Mouse (Mus musculus) testis, adult 2 months (tissue): Measurements from ENCODE around the gene Slc44a3. TPM values are rescaled to one million over a fixed set of nuclear protein-coding genes. Genes with fewer than 3 reads are reported as not detected.
A peak's percentile ranks its signal among the peaks of the same experiment; 100 is the strongest.

ENCODE experiments used
- H3K27ac ChIP-seq: fragments of 200-500 bp; 2 replicates; pipeline ENCODE4 v1.5.1; 2012; ENCODE audit warnings: low read depth, low read length; ENCODE audit not compliant: control insufficient read depth, insufficient read depth
- H3K27me3 ChIP-seq: fragments of 200-500 bp; 2 replicates; pipeline ENCODE4 v1.6.1; 2012; ENCODE audit warnings: mild to moderate bottlenecking, low read length, moderate library complexity; ENCODE audit not compliant: control insufficient read depth, insufficient read depth
- H3K36me3 ChIP-seq: fragments of 200-500 bp; 2 replicates; pipeline ENCODE4 v1.6.1; 2012; ENCODE audit warnings: mild to moderate bottlenecking, low read length; ENCODE audit not compliant: control insufficient read depth, insufficient read depth
- H3K4me1 ChIP-seq: fragments of 200-500 bp; 2 replicates; pipeline ENCODE4 v1.6.1; 2012; ENCODE audit warnings: low read length; ENCODE audit not compliant: control insufficient read depth, insufficient read depth
- H3K4me3 ChIP-seq: fragments of 200-500 bp; 2 replicates; pipeline ENCODE4 v1.5.1; 2012; ENCODE audit warnings: low read depth, mild to moderate bottlenecking, low read length, moderate library complexity, mixed read lengths; ENCODE audit not compliant: control insufficient read depth
- CTCF ChIP-seq: fragments of 200-500 bp; IDR thresholded peaks from 2 replicates; pipeline ENCODE4 v1.5.1; 2012; ENCODE audit warnings: low read depth, mild to moderate bottlenecking, inconsistent platforms, low read length, moderate library complexity; ENCODE audit not compliant: control insufficient read depth, insufficient read depth, insufficient replicate concordance
- POLR2A ChIP-seq: fragments of 200-500 bp; IDR thresholded peaks from 2 replicates; pipeline ENCODE4 v1.6.1; 2012; ENCODE audit warnings: low read depth, mild to moderate bottlenecking, inconsistent platforms, low read length, moderate library complexity; ENCODE audit not compliant: control insufficient read depth
- polyA plus RNA-seq: library from polyadenylated mRNA; depleted of rRNA; stranded (reverse); fragments of >200 nt; gene quantifications from 2 replicates; pipeline ENCODE4 v1.2.3, GENCODE M21; 2012

Slc44a3 gene
- polyA plus RNA-seq, 1 experiment = 1.4 TPM

- TF ChIP-seq POLR2A = no peak
- no peak for TF ChIP-seq CTCF
- H3K36me3 ChIP-seq = no peaks in the 10 kb centered on the region
- no peak overlapping the region for H3K4me3 ChIP-seq
- H3K27ac ChIP-seq = no peak overlapping the region
- H3K4me1 ChIP-seq = no peaks in the 10 kb centered on the region
- H3K27me3 ChIP-seq = no peaks in the 10 kb centered on the region
These were observed 10.5 kb downstream of the Slc44a3 start for GRCm38 (mm10) chr3:121521633-121522125.

GRCm38 (mm10) chr3:121521123-121521522 is 11.1 kb downstream of the Slc44a3 start:
- H3K4me3 ChIP-seq = no peak overlapping the region
- TF ChIP-seq POLR2A (no peak), CTCF (no peak)

GRCm38 (mm10) chr3:121517030-121517429 is 15.2 kb downstream of the Slc44a3 start:
- Histone ChIP-seq H3K4me3 (peak overlapping the region; percentile 79), H3K27me3 (no peaks in the 10 kb centered on the region), H3K4me1 (no peaks in the 10 kb centered on the region), H3K36me3 (no peaks in the 10 kb centered on the region), H3K27ac (no peak overlapping the region)
- TF ChIP-seq POLR2A (no peak), CTCF (no peak)

More at GRCm38 (mm10) chr3:121521123-121521522, 11.1 kb downstream of the Slc44a3 start:
- Histone ChIP-seq H3K27me3 (no peaks in the 10 kb centered on the region), H3K4me1 (no peaks in the 10 kb centered on the region), H3K27ac (no peak overlapping the region), H3K36me3 (no peaks in the 10 kb centered on the region)

GRCm38 (mm10) chr3:121509141-121509540 is 23.1 kb downstream of the Slc44a3 start:
- Histone ChIP-seq H3K36me3 (no peaks in the 10 kb centered on the region), H3K4me1 (no peaks in the 10 kb centered on the region), H3K27me3 (no peaks in the 10 kb centered on the region), H3K27ac (no peak overlapping the region), H3K4me3 (no peak overlapping the region)
- TF ChIP-seq CTCF (no peak), POLR2A (no peak)

GRCm38 (mm10) chr3:121507678-121508077 is 24.5 kb downstream of the Slc44a3 start:
- no peak overlapping the region for H3K27ac ChIP-seq
- TF ChIP-seq CTCF = no peak
- TF ChIP-seq POLR2A = no peak
- H3K27me3 ChIP-seq = no peaks in the 10 kb centered on the region
- no peaks in the 10 kb centered on the region for H3K36me3 ChIP-seq
- H3K4me1 ChIP-seq = no peaks in the 10 kb centered on the region
- no peak overlapping the region for H3K4me3 ChIP-seq

- Histone ChIP-seq H3K27me3 (no peaks in the 10 kb centered on the region), H3K36me3 (no peaks in the 10 kb centered on the region), H3K4me3 (no peak overlapping the region), H3K27ac (no peak overlapping the region), H3K4me1 (no peaks in the 10 kb centered on the region)
- TF ChIP-seq POLR2A = no peak
- no peak for TF ChIP-seq CTCF
These were observed 25.4 kb downstream of the Slc44a3 start for GRCm38 (mm10) chr3:121506756-121507155.

- no peaks in the 10 kb centered on the region for H3K27me3 ChIP-seq
- H3K27ac ChIP-seq = no peak overlapping the region
- TF ChIP-seq CTCF (no peak), POLR2A (no peak)
- no peak overlapping the region for H3K4me3 ChIP-seq
- no peaks in the 10 kb centered on the region for H3K4me1 ChIP-seq
- no peaks in the 10 kb centered on the region for H3K36me3 ChIP-seq
These were observed 26.0 kb downstream of the Slc44a3 start for GRCm38 (mm10) chr3:121506175-121506574.

- Histone ChIP-seq H3K4me1 (no peaks in the 10 kb centered on the region), H3K36me3 (no peaks in the 10 kb centered on the region), H3K4me3 (no peak overlapping the region), H3K27ac (no peak overlapping the region), H3K27me3 (no peaks in the 10 kb centered on the region)
- TF ChIP-seq POLR2A = no peak
- no peak for TF ChIP-seq CTCF
These were observed 27.2 kb downstream of the Slc44a3 start for GRCm38 (mm10) chr3:121504927-121505487.
